Mouse (Mus musculus): ENCODE measurements around the gene Dusp22.

DNA sequence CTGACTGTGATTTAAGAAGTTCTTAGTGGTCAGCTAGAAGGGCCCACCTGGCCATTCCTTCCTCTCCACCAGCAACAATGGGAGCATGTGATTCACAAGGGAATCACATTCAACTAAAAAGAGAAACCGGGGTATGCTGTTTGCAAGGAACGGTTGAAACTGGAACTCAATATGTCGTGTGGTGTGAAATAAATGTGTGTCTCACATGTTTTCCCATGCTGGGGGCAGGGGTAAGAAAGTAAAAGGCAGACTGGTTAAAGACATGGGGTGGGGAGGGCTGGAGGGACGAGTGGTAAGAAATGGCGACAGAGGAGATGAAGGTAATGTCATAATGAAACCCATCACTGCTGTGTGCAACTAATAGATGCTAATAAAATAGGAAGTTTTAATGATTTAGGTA lies 87.3 kb downstream of the Dusp22 start:
- TF ChIP-seq CTCF (IDR thresholded peaks at IDR 0.05; ENCODE audit: low read depth, low read length): no peak
- no peak for TF ChIP-seq POLR2A (IDR thresholded peaks at IDR 0.05; ENCODE audit: borderline replicate concordance, low read depth, low read length)
